Mouse (Mus musculus) liver, adult 2 months (tissue): ENCODE measurements around the gene St3gal5. TPM values are rescaled to one million over a fixed set of nuclear protein-coding genes. Genes with fewer than 3 reads are reported as not detected.
A peak's percentile ranks its signal among the peaks of the same experiment; 100 is the strongest.

Experiments used
- DNase-seq: peaks from one replicate; pipeline ENCODE4 v3.0.0-alpha.2; 2011; ENCODE audit warnings: low read depth, low spot score; ENCODE audit errors: extremely low read depth
- H3K27ac ChIP-seq: fragments of 200-500 bp; replicated peaks from 2 replicates; pipeline ENCODE4 v1.5.1; 2012; ENCODE audit warnings: low read depth, mild to moderate bottlenecking, control low read depth, inconsistent platforms, low read length; ENCODE audit not compliant: insufficient read depth
- H3K27me3 ChIP-seq: fragments of 200-500 bp; 2 replicates; pipeline ENCODE4 v1.6.1; 2012; ENCODE audit warnings: mild to moderate bottlenecking, moderate library complexity, low read length, inconsistent platforms; ENCODE audit not compliant: control insufficient read depth, insufficient read depth
- H3K36me3 ChIP-seq: fragments of 200-500 bp; 2 replicates; pipeline ENCODE4 v1.6.1; 2012; ENCODE audit warnings: low read length, inconsistent platforms; ENCODE audit not compliant: control insufficient read depth, insufficient read depth
- H3K4me1 ChIP-seq: fragments of 200-500 bp; 2 replicates; pipeline ENCODE4 v1.6.1; 2011; ENCODE audit warnings: low read length; ENCODE audit not compliant: control insufficient read depth, insufficient read depth
- H3K4me3 ChIP-seq: fragments of 200-500 bp; 2 replicates; pipeline ENCODE4 v1.5.1; 2011; ENCODE audit warnings: low read depth, mild to moderate bottlenecking, control low read depth, low read length, moderate library complexity; ENCODE audit not compliant: insufficient read depth
- H3K79me2 ChIP-seq: fragments of 200-500 bp; 2 replicates; pipeline ENCODE4 v1.6.1; 2012; ENCODE audit warnings: inconsistent platforms, mild to moderate bottlenecking, low read length, moderate library complexity; ENCODE audit not compliant: control insufficient read depth, insufficient read depth
- H3K9ac ChIP-seq: fragments of 200-500 bp; 2 replicates; pipeline ENCODE4 v1.6.1; 2012; ENCODE audit warnings: low read depth, mild to moderate bottlenecking, control low read depth, inconsistent platforms, low read length
- CTCF ChIP-seq: fragments of 200-500 bp; IDR thresholded peaks from 2 replicates; pipeline ENCODE4 v1.5.1; 2011; ENCODE audit warnings: low read depth, low read length, control low read depth
- POLR2A ChIP-seq: fragments of 200-500 bp; IDR thresholded peaks from 2 replicates; pipeline ENCODE4 v1.6.1; 2011; ENCODE audit warnings: low read length, control low read depth; ENCODE audit not compliant: insufficient read depth; ENCODE audit errors: extremely low read depth
- WGBS: fragments of 180-500 bp; shearing (Covaris S2); methylation state at CpG from one replicate; pipeline ENCODE4 v1.1.7; 2018; 5-methylcytosine and 5-hydroxymethylcytosine counted together
- polyA plus RNA-seq: library from polyadenylated mRNA; depleted of rRNA; stranded (reverse); fragments of >200 nt; gene quantifications from 2 replicates; pipeline ENCODE4 v1.2.3, GENCODE M21; 2012
- total RNA-seq: library from RNA; depleted of rRNA; stranded (reverse); fragments of >200 nt; gene quantifications from 2 replicates; pipeline ENCODE4 v1.2.3, GENCODE M21; 2014

The St3gal5 gene
- total and polyA plus RNA-seq, 2 experiments, result 61.4 to 162 TPM

DNA sequence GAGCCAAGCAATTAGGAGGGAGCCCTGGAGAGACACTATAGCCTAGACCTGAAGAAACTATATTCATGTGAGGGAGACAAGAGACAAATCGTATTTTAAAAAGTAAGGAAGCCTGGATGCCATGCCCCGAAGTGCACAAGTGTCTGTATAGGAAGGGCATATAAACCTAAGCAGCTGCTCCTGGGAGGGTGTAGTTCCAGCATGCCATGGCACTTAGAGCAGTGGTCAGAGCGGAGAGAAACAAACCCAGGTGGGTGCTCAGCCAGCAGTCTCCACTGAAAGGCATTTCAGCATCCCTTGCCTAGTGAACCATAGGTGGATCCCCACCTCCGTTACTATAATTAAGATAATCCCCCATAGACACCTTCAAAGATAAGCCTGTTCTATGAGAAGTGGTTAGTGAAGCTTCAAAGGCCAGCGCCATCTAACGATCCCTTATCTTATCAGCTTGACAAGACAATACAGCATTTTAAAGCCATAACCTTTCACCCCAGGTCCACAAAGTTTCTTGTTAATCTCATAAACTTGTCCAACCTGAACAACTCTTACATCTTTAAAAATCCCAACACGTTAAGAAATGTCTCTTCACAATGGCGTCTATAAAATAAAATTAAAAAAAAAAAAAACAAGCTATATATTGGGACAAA, 20.1 kb downstream of the St3gal5 start:
- no peak for TF ChIP-seq POLR2A
- no peak for TF ChIP-seq CTCF
- peak; percentile 69 for DNase-seq
- Histone ChIP-seq H3K4me1 (peaks cover 20% of the 10 kb centered on the region), H3K27ac (peak overlapping the region; percentile 74), H3K27me3 (no peaks in the 10 kb centered on the region), H3K79me2 (peaks cover 33% of the 10 kb centered on the region; the same call in 1 of the 2 replicates), H3K4me3 (peak overlapping the region; percentile 55), H3K36me3 (peaks cover 19% of the 10 kb centered on the region), H3K9ac (peak overlapping the region; percentile 56)
- WGBS, result 34% methylated on average over 8 of the region's 8 CpGs

DNA sequence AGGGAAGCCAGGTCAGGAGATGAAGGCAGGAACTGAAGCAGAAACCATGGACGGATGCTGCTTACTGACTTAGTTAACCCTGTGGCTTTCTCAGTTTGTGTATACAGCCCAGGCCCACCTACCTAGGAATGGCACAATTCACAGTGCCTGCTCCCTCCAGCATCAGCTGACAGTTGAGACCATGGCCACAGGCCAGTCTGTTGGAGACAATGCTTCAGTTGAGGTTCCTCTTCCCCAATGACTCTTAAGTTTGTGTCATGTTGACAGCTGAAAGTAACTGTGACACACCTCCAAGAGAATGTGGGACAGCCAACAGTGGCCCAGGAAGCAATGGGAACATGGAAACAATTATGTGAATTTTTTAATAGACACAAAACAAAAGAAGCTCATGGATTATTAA, 22.5 kb downstream of the St3gal5 start:
- Histone ChIP-seq H3K4me1 (peaks cover 18% of the 10 kb centered on the region), H3K27ac (no peak overlapping the region), H3K79me2 (peaks cover 39% of the 10 kb centered on the region; the same call in 1 of the 2 replicates), H3K27me3 (no peaks in the 10 kb centered on the region), H3K4me3 (no peak overlapping the region), H3K36me3 (peaks cover 36% of the 10 kb centered on the region), H3K9ac (no peak overlapping the region)
- 60% methylated on average over 1 of the region's 1 CpGs for WGBS
- no peak for TF ChIP-seq CTCF
- DNase-seq, result peak; percentile 42

DNA sequence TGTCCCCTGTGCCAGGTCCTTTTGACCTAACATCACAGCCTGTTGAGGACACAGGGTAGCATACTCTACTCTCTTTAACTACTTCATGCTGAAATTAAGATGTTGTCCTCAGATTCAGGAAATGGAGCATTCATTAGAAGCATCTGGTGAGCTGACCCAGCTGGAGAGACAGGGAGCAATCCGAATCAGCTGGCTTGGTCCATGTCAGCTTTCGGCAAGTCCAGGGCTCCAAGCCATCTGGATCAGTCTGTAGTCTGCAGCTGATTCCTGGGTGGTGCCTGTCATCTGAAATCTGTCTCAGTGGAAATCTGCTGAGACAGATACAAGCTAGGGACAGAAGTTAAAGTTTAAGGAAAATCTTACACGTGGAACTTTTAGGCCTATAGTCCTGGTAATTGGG, 23.9 kb downstream of the St3gal5 start:
- Histone ChIP-seq H3K4me1 (peaks cover 19% of the 10 kb centered on the region), H3K36me3 (peaks cover 51% of the 10 kb centered on the region), H3K4me3 (no peak overlapping the region), H3K79me2 (peaks cover 47% of the 10 kb centered on the region; the same call in 1 of the 2 replicates), H3K9ac (peak overlapping the region; percentile 18), H3K27me3 (no peaks in the 10 kb centered on the region), H3K27ac (no peak overlapping the region)
- 4% methylated on average over 3 of the region's 3 CpGs for WGBS
- no peak for TF ChIP-seq CTCF
- peak; percentile 73 for DNase-seq

DNA sequence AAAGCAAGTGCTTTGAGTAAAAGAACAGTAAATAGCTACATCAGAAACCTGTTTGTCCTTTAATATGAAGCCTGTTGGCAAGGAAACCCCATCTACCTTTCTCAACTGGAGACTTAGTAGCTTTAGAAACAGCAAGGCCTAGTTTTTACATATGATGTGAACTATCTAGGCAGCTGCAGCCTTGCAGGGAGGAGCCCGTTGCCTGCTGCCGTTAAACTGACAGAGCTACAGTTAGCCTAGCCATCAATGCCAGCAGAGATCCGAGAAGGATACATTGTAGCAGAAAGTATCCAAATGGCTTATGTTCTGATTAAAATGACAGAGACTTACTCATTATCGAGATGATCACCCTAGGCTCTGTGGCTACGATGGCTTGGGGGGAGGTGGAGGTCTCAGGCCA, 25.1 kb downstream of the St3gal5 start:
- peaks cover 61% of the 10 kb centered on the region for H3K36me3 ChIP-seq
- H3K4me1 ChIP-seq, result peaks cover 19% of the 10 kb centered on the region
- no peak for DNase-seq
- TF ChIP-seq POLR2A, result no peak
- TF ChIP-seq CTCF, result no peak
- 0 out of 2 replicates have a peak overlapping the region, but pooled peaks have one; percentile 25 for H3K27ac ChIP-seq
- H3K79me2 ChIP-seq, result peaks cover 39% of the 10 kb centered on the region; the same call in 1 of the 2 replicates
- H3K9ac ChIP-seq, result 0 out of 2 replicates have a peak overlapping the region, but pooled peaks have one; percentile 1
- H3K27me3 ChIP-seq, result no peaks in the 10 kb centered on the region
- H3K4me3 ChIP-seq, result no peak overlapping the region
- WGBS, result 72% methylated on average over 5 of the region's 5 CpGs

DNA sequence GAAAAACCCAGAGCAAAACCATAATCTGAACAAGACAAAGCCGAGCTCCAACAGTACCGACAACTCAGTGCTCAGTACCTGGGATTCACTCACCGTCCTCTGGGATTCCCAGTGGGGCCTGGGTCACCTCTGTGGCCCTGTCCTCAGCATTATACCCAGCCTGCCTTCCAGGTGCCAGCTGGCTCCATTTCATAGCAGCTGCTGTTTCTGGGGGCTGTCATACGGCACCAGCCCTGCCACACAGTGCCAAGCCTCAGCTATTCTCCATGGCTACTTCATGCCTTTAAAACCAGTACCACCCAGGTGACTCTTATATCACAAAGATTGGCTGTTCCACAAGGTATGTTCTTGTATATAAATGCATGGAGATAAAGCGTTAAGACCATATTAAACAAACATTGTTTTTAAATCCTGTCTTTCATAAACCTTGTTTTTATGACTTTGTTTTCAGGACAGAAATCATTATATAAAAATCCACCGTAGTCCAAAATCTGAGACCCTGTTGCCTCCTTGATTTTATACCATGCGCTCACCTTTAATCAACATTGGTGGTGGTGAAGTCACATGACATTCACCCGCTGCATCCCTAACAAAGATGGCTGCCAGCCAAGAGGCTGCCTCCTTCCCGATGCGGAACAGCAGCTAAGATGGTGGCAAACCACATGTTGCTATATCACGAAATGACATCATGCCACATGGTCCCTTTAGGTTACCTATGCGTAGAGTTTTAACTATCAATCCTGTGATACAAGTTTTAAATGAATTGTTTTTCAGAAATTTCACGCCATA, 27.1 kb downstream of the St3gal5 start:
- Histone ChIP-seq H3K27ac (no peak overlapping the region), H3K4me1 (peaks cover 14% of the 10 kb centered on the region), H3K4me3 (no peak overlapping the region), H3K36me3 (peaks cover 74% of the 10 kb centered on the region), H3K27me3 (no peaks in the 10 kb centered on the region), H3K9ac (no peak overlapping the region), H3K79me2 (peaks cover 37% of the 10 kb centered on the region)
- WGBS, result 84% methylated on average over 13 of the region's 13 CpGs
- no peak for DNase-seq
- no peak for TF ChIP-seq POLR2A
- TF ChIP-seq CTCF, result no peak
